Mouse (Mus musculus) heart, embryonic 14.5 days (tissue): ENCODE measurements around the gene Fbxo28. TPM values are rescaled to one million over a fixed set of nuclear protein-coding genes. Genes with fewer than 3 reads are reported as not detected.

ENCODE experiments used
- ATAC-seq: fragments of 200-750 bp; cut with Nextera tagmentation; 2 replicates; pipeline ENCODE4 v1.8.0; 2017; ENCODE audit warnings: low read depth, moderate TSS enrichment; ENCODE audit not compliant: insufficient number of reproducible peaks, insufficient read depth, low FRiP score
- H3K27ac ChIP-seq, 2 experiments: fragments of 200-500 bp in 1 of 2; fragments of 300-500 bp in 1 of 2; sonication (generic) in 1 of 2; replicated peaks in 1 of 2; 2 replicates each; pipeline ENCODE4 v1.5.1; 2012 to 2014; ENCODE audit warnings: low read depth in 2 of 2, low read length in 2 of 2, control low read depth in 1 of 2, mild to moderate bottlenecking in 1 of 2, mixed read lengths in 1 of 2; ENCODE audit not compliant: control insufficient read depth in 1 of 2, insufficient read depth in 1 of 2
- H3K27me3 ChIP-seq: fragments of 300-500 bp; sonication (generic); 2 replicates; pipeline ENCODE4 v1.6.1; 2014; ENCODE audit warnings: mild to moderate bottlenecking, low read length, control low read depth; ENCODE audit not compliant: control insufficient read depth, insufficient read depth
- H3K36me3 ChIP-seq: fragments of 300-500 bp; sonication (generic); 2 replicates; pipeline ENCODE4 v1.6.1; 2014; ENCODE audit warnings: mild to moderate bottlenecking, control low read depth, low read length, mixed read lengths; ENCODE audit not compliant: control insufficient read depth, insufficient read depth
- H3K4me1 ChIP-seq, 2 experiments: fragments of 200-500 bp in 1 of 2; fragments of 300-500 bp in 1 of 2; sonication (generic) in 1 of 2; 2 replicates each; pipeline ENCODE4 v1.6.1; 2012 to 2014; ENCODE audit warnings: low read length in 2 of 2, control low read depth in 1 of 2, mixed read lengths in 1 of 2; ENCODE audit not compliant: control insufficient read depth in 2 of 2, insufficient read depth in 2 of 2
- H3K4me2 ChIP-seq: fragments of 300-500 bp; sonication (generic); 2 replicates; pipeline ENCODE4 v1.6.1; 2014; ENCODE audit warnings: mild to moderate bottlenecking, low read length
- H3K4me3 ChIP-seq, 2 experiments: fragments of 200-500 bp in 1 of 2; fragments of 300-500 bp in 1 of 2; sonication (generic) in 1 of 2; 2 replicates each; pipeline ENCODE4 v1.5.1; 2012 to 2014; ENCODE audit warnings: low read length in 2 of 2, mild to moderate bottlenecking in 2 of 2, control low read depth in 1 of 2, low read depth in 1 of 2, moderate library complexity in 1 of 2; ENCODE audit not compliant: control insufficient read depth in 1 of 2, insufficient read depth in 1 of 2
- H3K9ac ChIP-seq: fragments of 300-500 bp; sonication (generic); 2 replicates; pipeline ENCODE4 v1.6.1; 2014; ENCODE audit warnings: mild to moderate bottlenecking, low read length
- H3K9me3 ChIP-seq: fragments of 300-500 bp; sonication (generic); 2 replicates; pipeline ENCODE4 v1.6.1; 2016; ENCODE audit warnings: low read length, control low read depth; ENCODE audit not compliant: control insufficient read depth
- WGBS: fragments of 180-500 bp; shearing (Covaris S2); extraction: QIAGEN DNeasy Blood & Tissue Kit; methylation state at CpG from one replicate; pipeline ENCODE4 v1.1.7; 2014; 5-methylcytosine and 5-hydroxymethylcytosine counted together
- polyA plus RNA-seq: library from polyadenylated mRNA; unstranded; fragments of >200 nt; fragmentation: Nextera tagmentation; extraction: Ambion mirVana; gene quantifications from 2 replicates; pipeline ENCODE4 v1.2.1, GENCODE M21; 2014

Fbxo28 gene
- polyA plus RNA-seq, 1 experiment from 2014 or later, result 17.2 TPM

GRCm38 (mm10) chr1:182341993-182342392 is 564 bp upstream of the Fbxo28 start:
- Histone ChIP-seq H3K36me3 (peaks cover 7% of the 10 kb centered on the region; the same call in 1 of the 2 replicates), H3K9ac (peak overlapping the region; percentile 98), H3K27ac (0 out of 4 replicates have a peak overlapping the region, but pooled peaks of 1 of the 2 experiments have one; percentile 81), H3K4me3 (peak overlapping the region; percentile 81 to 99), H3K4me1 (peaks cover 4 to 17% of the 10 kb centered on the region in 2 experiments; a peak in 3 of 4 replicates), H3K27me3 (no peaks in the 10 kb centered on the region), H3K9me3 (no peaks in the 10 kb centered on the region), H3K4me2 (peak overlapping the region; percentile 80)
- no peak for ATAC-seq
- 35% methylated on average over 6 of the region's 6 CpGs for WGBS

GRCm38 (mm10) chr1:182340281-182340680 is 1.1 kb downstream of the Fbxo28 start:
- Histone ChIP-seq H3K27ac (no peak overlapping the region), H3K4me2 (peak overlapping the region; percentile 87), H3K9ac (peak overlapping the region; percentile 98), H3K36me3 (peaks cover 7% of the 10 kb centered on the region; the same call in 1 of the 2 replicates), H3K4me1 (peaks cover 2 to 13% of the 10 kb centered on the region in 2 experiments; a peak in 2 of 4 replicates), H3K4me3 (peak overlapping the region; percentile 81 to 99; a peak in 3 of 4 replicates), H3K27me3 (no peaks in the 10 kb centered on the region), H3K9me3 (no peaks in the 10 kb centered on the region)
- no peak for ATAC-seq
- 31% methylated on average over 7 of the region's 7 CpGs for WGBS

- no peak overlapping the region for H3K4me2 ChIP-seq
- H3K27me3 ChIP-seq, result no peaks in the 10 kb centered on the region
- peaks cover 7% of the 10 kb centered on the region; the same call in 1 of the 2 replicates for H3K36me3 ChIP-seq
- H3K9ac ChIP-seq, result no peak overlapping the region
- no peaks in the 10 kb centered on the region for H3K9me3 ChIP-seq
- H3K27ac ChIP-seq, result no peak overlapping the region
- WGBS, result 82% methylated on average over 7 of the region's 7 CpGs
- peaks cover 2 to 18% of the 10 kb centered on the region in 2 experiments; a peak in 3 of 4 replicates for H3K4me1 ChIP-seq
- ATAC-seq, result no peak
- no peak overlapping the region for H3K4me3 ChIP-seq
Observed at GRCm38 (mm10) chr1:182338961-182339565, 2.4 kb downstream of the Fbxo28 start.

- WGBS, result 93% methylated on average over 7 of the region's 7 CpGs
- Histone ChIP-seq H3K9ac (no peak overlapping the region), H3K4me3 (no peak overlapping the region), H3K4me1 (peaks cover 0 to 8% of the 10 kb centered on the region in 2 experiments; a peak in 2 of 4 replicates), H3K9me3 (no peaks in the 10 kb centered on the region), H3K36me3 (peaks cover 21% of the 10 kb centered on the region), H3K27ac (no peak overlapping the region), H3K4me2 (no peak overlapping the region), H3K27me3 (no peaks in the 10 kb centered on the region)
- no peak for ATAC-seq
Observed at GRCm38 (mm10) chr1:182333766-182334437, 7.5 kb downstream of the Fbxo28 start.

- Histone ChIP-seq H3K4me3 (no peak overlapping the region), H3K27me3 (no peaks in the 10 kb centered on the region), H3K9ac (no peak overlapping the region), H3K36me3 (peaks cover 32% of the 10 kb centered on the region), H3K4me1 (peaks cover 0 to 8% of the 10 kb centered on the region in 2 experiments; a peak in 2 of 4 replicates), H3K27ac (no peak overlapping the region), H3K9me3 (no peaks in the 10 kb centered on the region), H3K4me2 (no peak overlapping the region)
- no peak for ATAC-seq
- WGBS, result 92% methylated on average over 5 of the region's 5 CpGs
Observed at GRCm38 (mm10) chr1:182332090-182333034, 9.1 kb downstream of the Fbxo28 start.

DNA sequence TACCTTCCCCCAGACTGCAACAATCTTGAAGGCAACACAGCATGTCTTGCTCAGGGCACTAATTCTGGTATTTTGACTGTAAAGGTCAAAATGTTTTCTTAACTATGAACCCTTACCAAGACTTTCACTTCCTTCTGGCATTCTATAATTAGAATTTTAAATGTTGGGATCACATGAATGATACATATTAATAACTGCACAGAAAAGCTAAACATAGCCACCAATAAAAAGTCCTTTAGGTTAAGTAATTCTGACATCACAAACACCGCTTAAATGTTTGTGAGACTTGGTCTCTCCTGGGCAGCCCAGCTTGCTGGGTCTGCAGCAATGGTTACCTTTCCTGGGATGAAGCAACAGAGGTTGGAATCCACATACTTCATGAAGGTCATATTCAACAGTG is 15.5 kb downstream of the Fbxo28 start:
- Histone ChIP-seq H3K9ac (no peak overlapping the region), H3K4me2 (no peak overlapping the region), H3K27me3 (no peaks in the 10 kb centered on the region), H3K9me3 (no peaks in the 10 kb centered on the region), H3K4me1 (no peaks in the 10 kb centered on the region), H3K4me3 (no peak overlapping the region), H3K27ac (no peak overlapping the region), H3K36me3 (peaks cover 85% of the 10 kb centered on the region)
- WGBS, result 89% methylated on average over 1 of the region's 1 CpGs
- ATAC-seq, result no peak

GRCm38 (mm10) chr1:182324552-182324951 is 16.9 kb downstream of the Fbxo28 start:
- Histone ChIP-seq H3K4me2 (no peak overlapping the region), H3K9me3 (no peaks in the 10 kb centered on the region), H3K4me1 (no peaks in the 10 kb centered on the region), H3K9ac (no peak overlapping the region), H3K4me3 (no peak overlapping the region), H3K27me3 (no peaks in the 10 kb centered on the region), H3K27ac (no peak overlapping the region), H3K36me3 (peaks cover 94% of the 10 kb centered on the region)
- 92% methylated on average over 7 of the region's 7 CpGs for WGBS
- ATAC-seq, result no peak
